Mouse (Mus musculus): ENCODE measurements around the gene Tbkbp1. TPM values are rescaled to one million over a fixed set of nuclear protein-coding genes. Genes with fewer than 3 reads are reported as not detected.
A peak's percentile ranks its signal among the peaks of the same experiment; 100 is the strongest.

Tbkbp1 gene
- polyA plus RNA-seq, 2 experiments: 9.7 to 62.2 TPM

- Histone ChIP-seq H3K4me1 (ENCODE audit: control insufficient read depth, insufficient read depth, low read length) (peaks cover 6% of the 10 kb centered on the region; the same call in 1 of the 2 replicates), H3K36me3 (ENCODE audit: control insufficient read depth, insufficient read depth, low read length) (peaks cover 85% of the 10 kb centered on the region), H3K27ac (replicated peaks; ENCODE audit: low read depth, low read length) (no peak overlapping the region), H3K9me3 (ENCODE audit: control insufficient read depth, low read length) (no peaks in the 10 kb centered on the region), H3K9ac (ENCODE audit: low read depth, low read length, severe bottlenecking) (no peak overlapping the region), H3K27me3 (ENCODE audit: control insufficient read depth, insufficient read depth, low read length) (no peaks in the 10 kb centered on the region), H3K4me2 (replicated peaks; ENCODE audit: low read depth, low read length, severe bottlenecking) (no peak overlapping the region), H3K4me3 (replicated peaks; ENCODE audit: low read length) (no peak overlapping the region)
- DNase-seq (ENCODE audit: low spot score): no peak
- TF ChIP-seq POLR2A (IDR thresholded peaks at IDR 0.05; ENCODE audit: borderline replicate concordance, extremely low read depth, insufficient read depth, insufficient read length): no peak
- ATAC-seq (ENCODE audit: low FRiP score, low read depth): no peak
- WGBS: 95% methylated on average over 3 of the region's 3 CpGs
Measured at GRCm38 (mm10) chr11:97182446-97182845, 31.2 kb upstream of the Tbkbp1 start.

- 83% methylated on average over 5 of the region's 5 CpGs for WGBS
- Histone ChIP-seq H3K9me3 (ENCODE audit: control insufficient read depth, low read length) (no peaks in the 10 kb centered on the region), H3K27me3 (ENCODE audit: control insufficient read depth, insufficient read depth, low read length) (no peaks in the 10 kb centered on the region), H3K27ac (replicated peaks; ENCODE audit: low read depth, low read length) (no peak overlapping the region), H3K36me3 (ENCODE audit: control insufficient read depth, insufficient read depth, low read length) (peaks cover 98% of the 10 kb centered on the region), H3K9ac (ENCODE audit: low read depth, low read length, severe bottlenecking) (no peak overlapping the region), H3K4me1 (ENCODE audit: control insufficient read depth, insufficient read depth, low read length) (peaks cover 2% of the 10 kb centered on the region; the same call in 1 of the 2 replicates), H3K4me3 (replicated peaks; ENCODE audit: low read length) (no peak overlapping the region), H3K4me2 (replicated peaks; ENCODE audit: low read depth, low read length, severe bottlenecking) (no peak overlapping the region)
- ATAC-seq (ENCODE audit: low FRiP score, low read depth): no peak
- DNase-seq (ENCODE audit: low spot score): no peak
- no peak for TF ChIP-seq POLR2A (IDR thresholded peaks at IDR 0.05; ENCODE audit: borderline replicate concordance, extremely low read depth, insufficient read depth, insufficient read length)
Measured at GRCm38 (mm10) chr11:97181061-97181460, 29.8 kb upstream of the Tbkbp1 start.

GRCm38 (mm10) chr11:97178198-97178597 lies 26.9 kb upstream of the Tbkbp1 start:
- DNase-seq (ENCODE audit: low spot score): no peak

GRCm38 (mm10) chr11:97176851-97177250 lies 25.6 kb upstream of the Tbkbp1 start:
- DNase-seq (ENCODE audit: low spot score): peak; percentile 73
- H3K27me3 ChIP-seq (ENCODE audit: control insufficient read depth, insufficient read depth, low read length): no peaks in the 10 kb centered on the region
- no peak overlapping the region for H3K4me3 ChIP-seq (replicated peaks; ENCODE audit: low read length)
- H3K4me2 ChIP-seq (replicated peaks; ENCODE audit: low read depth, low read length, severe bottlenecking): no peak overlapping the region
- no peaks in the 10 kb centered on the region for H3K9me3 ChIP-seq (ENCODE audit: control insufficient read depth, low read length)
- H3K36me3 ChIP-seq (ENCODE audit: control insufficient read depth, insufficient read depth, low read length): peaks cover 99% of the 10 kb centered on the region
- no peak for ATAC-seq (ENCODE audit: low FRiP score, low read depth)
- WGBS: 53% methylated on average over 3 of the region's 3 CpGs
- no peak overlapping the region for H3K9ac ChIP-seq (ENCODE audit: low read depth, low read length, severe bottlenecking)
- H3K27ac ChIP-seq (replicated peaks; ENCODE audit: low read depth, low read length): no peak overlapping the region
- TF ChIP-seq POLR2A (IDR thresholded peaks at IDR 0.05; ENCODE audit: borderline replicate concordance, extremely low read depth, insufficient read depth, insufficient read length): no peak
- H3K4me1 ChIP-seq (ENCODE audit: control insufficient read depth, insufficient read depth, low read length): no peaks in the 10 kb centered on the region

More at GRCm38 (mm10) chr11:97178198-97178597, 26.9 kb upstream of the Tbkbp1 start:
- WGBS: 99% methylated on average over 2 of the region's 2 CpGs
- Histone ChIP-seq H3K36me3 (ENCODE audit: control insufficient read depth, insufficient read depth, low read length) (peaks cover 99% of the 10 kb centered on the region), H3K4me3 (replicated peaks; ENCODE audit: low read length) (no peak overlapping the region), H3K9me3 (ENCODE audit: control insufficient read depth, low read length) (no peaks in the 10 kb centered on the region), H3K4me1 (ENCODE audit: control insufficient read depth, insufficient read depth, low read length) (no peaks in the 10 kb centered on the region), H3K27ac (replicated peaks; ENCODE audit: low read depth, low read length) (no peak overlapping the region), H3K4me2 (replicated peaks; ENCODE audit: low read depth, low read length, severe bottlenecking) (no peak overlapping the region), H3K27me3 (ENCODE audit: control insufficient read depth, insufficient read depth, low read length) (no peaks in the 10 kb centered on the region), H3K9ac (ENCODE audit: low read depth, low read length, severe bottlenecking) (no peak overlapping the region)
- ATAC-seq (ENCODE audit: low FRiP score, low read depth): no peak
- no peak for TF ChIP-seq POLR2A (IDR thresholded peaks at IDR 0.05; ENCODE audit: borderline replicate concordance, extremely low read depth, insufficient read depth, insufficient read length)

GRCm38 (mm10) chr11:97175499-97175898 lies 24.2 kb upstream of the Tbkbp1 start:
- 90% methylated on average over 7 of the region's 7 CpGs for WGBS
- no peaks in the 10 kb centered on the region for H3K4me1 ChIP-seq (ENCODE audit: control insufficient read depth, insufficient read depth, low read length)
- no peak for ATAC-seq (ENCODE audit: low FRiP score, low read depth)
- no peak for DNase-seq (ENCODE audit: low spot score)
- H3K9me3 ChIP-seq (ENCODE audit: control insufficient read depth, low read length): no peaks in the 10 kb centered on the region
- no peak overlapping the region for H3K27ac ChIP-seq (replicated peaks; ENCODE audit: low read depth, low read length)
- H3K27me3 ChIP-seq (ENCODE audit: control insufficient read depth, insufficient read depth, low read length): no peaks in the 10 kb centered on the region
- H3K9ac ChIP-seq (ENCODE audit: low read depth, low read length, severe bottlenecking): no peak overlapping the region
- no peak overlapping the region for H3K4me3 ChIP-seq (replicated peaks; ENCODE audit: low read length)
- H3K4me2 ChIP-seq (replicated peaks; ENCODE audit: low read depth, low read length, severe bottlenecking): no peak overlapping the region
- TF ChIP-seq POLR2A (IDR thresholded peaks at IDR 0.05; ENCODE audit: borderline replicate concordance, extremely low read depth, insufficient read depth, insufficient read length): no peak
- H3K36me3 ChIP-seq (ENCODE audit: control insufficient read depth, insufficient read depth, low read length): peaks cover 99% of the 10 kb centered on the region

GRCm38 (mm10) chr11:97160341-97160740 lies 9.0 kb upstream of the Tbkbp1 start:
- whole genome bisulfite sequencing: 84% methylated on average over 6 of the region's 6 CpGs
- Histone ChIP-seq H3K4me3 (replicated peaks; ENCODE audit: low read length) (no peak overlapping the region), H3K36me3 (ENCODE audit: control insufficient read depth, insufficient read depth, low read length) (peaks cover 84% of the 10 kb centered on the region), H3K9ac (ENCODE audit: low read depth, low read length, severe bottlenecking) (no peak overlapping the region), H3K27ac (replicated peaks; ENCODE audit: low read depth, low read length) (no peak overlapping the region), H3K27me3 (ENCODE audit: control insufficient read depth, insufficient read depth, low read length) (no peaks in the 10 kb centered on the region), H3K4me2 (replicated peaks; ENCODE audit: low read depth, low read length, severe bottlenecking) (no peak overlapping the region), H3K9me3 (ENCODE audit: control insufficient read depth, low read length) (no peaks in the 10 kb centered on the region), H3K4me1 (ENCODE audit: control insufficient read depth, insufficient read depth, low read length) (no peaks in the 10 kb centered on the region)
- no peak for TF ChIP-seq POLR2A (IDR thresholded peaks at IDR 0.05; ENCODE audit: borderline replicate concordance, extremely low read depth, insufficient read depth, insufficient read length)
- ATAC-seq (ENCODE audit: low FRiP score, low read depth) (no peak), DNase-seq (ENCODE audit: low spot score) (no peak)

Data from limb, embryonic 14.5 days (tissue).